ENCODE assay signal across 8 mouse cellular contexts in genomic region chr10:81346453-81347067, GRCm38 (mm10). TPM values are rescaled to one million over a fixed set of nuclear protein-coding genes. Genes with fewer than 3 reads are reported as not detected.
DNase-seq lines count a peak whose midpoint lies in the region; ATAC-seq and TF ChIP-seq lines count a peak whose summit lies in the region.

No protein-coding gene starts in this region.

- no peaks in the 10 kb centered on the region; the same call in none of the 2 replicates for H3K36me3 ChIP-seq in embryonic facial prominence, embryonic 11.5 days (replicated peaks; ENCODE audit: control insufficient read depth, insufficient read depth, low read depth, low read length)
- no peaks in the 10 kb centered on the region for H3K36me3 ChIP-seq in hindbrain, embryonic 16.5 days (ENCODE audit: control insufficient read depth, insufficient read depth, low read length)
- no peaks in the 10 kb centered on the region; the same call in 1 of the 2 replicates for H3K36me3 ChIP-seq in liver, adult 2 months (ENCODE audit: control insufficient read depth, insufficient read depth, low read length)
- H3K36me3 ChIP-seq in midbrain, embryonic 16.5 days (ENCODE audit: control insufficient read depth, insufficient read depth, low read length) = no peaks in the 10 kb centered on the region
- no peaks in the 10 kb centered on the region; the same call in 1 of the 2 replicates for H3K36me3 ChIP-seq in stomach, embryonic 14.5 days (ENCODE audit: control insufficient read depth, insufficient read depth, low read length)

- peaks cover 28% of the 10 kb centered on the region for H3K27me3 ChIP-seq in embryonic facial prominence, embryonic 11.5 days (ENCODE audit: control insufficient read depth, insufficient read depth, low read length)
- peaks cover 37% of the 10 kb centered on the region for H3K27me3 ChIP-seq in hindbrain, embryonic 16.5 days (replicated peaks; ENCODE audit: control insufficient read depth, insufficient read depth, low read length)
- H3K27me3 ChIP-seq in liver, adult 2 months (ENCODE audit: control insufficient read depth, insufficient read depth, low read length) = peaks cover 8% of the 10 kb centered on the region
- H3K27me3 ChIP-seq in midbrain, embryonic 16.5 days (ENCODE audit: control insufficient read depth, insufficient read depth, low read depth, low read length) = peaks cover 30% of the 10 kb centered on the region
- peaks cover 21% of the 10 kb centered on the region for H3K27me3 ChIP-seq in stomach, embryonic 14.5 days (ENCODE audit: control insufficient read depth, insufficient read depth, low read length)

- 8% methylated on average over 54 of the region's 55 CpGs for WGBS in embryonic facial prominence, embryonic 11.5 days
- 11% methylated on average over 55 of the region's 55 CpGs for WGBS in hindbrain, embryonic 16.5 days
- WGBS in liver, adult 2 months = 26% methylated on average over 55 of the region's 55 CpGs
- 8% methylated on average over 51 of the region's 55 CpGs for WGBS in midbrain, embryonic 16.5 days
- 10% methylated on average over 55 of the region's 55 CpGs for WGBS in stomach, embryonic 14.5 days

- TF ChIP-seq POLR2A in liver, adult 2 months (IDR thresholded peaks at IDR 0.05; ENCODE audit: extremely low read depth, insufficient read depth, low read length) = peak; percentile 53; the same call in 1 of the 2 replicates

- H3K4me2 ChIP-seq in embryonic facial prominence, embryonic 11.5 days (ENCODE audit: low read depth, low read length) = peak overlapping the region; percentile 45
- H3K4me2 ChIP-seq in hindbrain, embryonic 16.5 days (ENCODE audit: low read length) = peak overlapping the region; percentile 69
- H3K4me2 ChIP-seq in midbrain, embryonic 16.5 days (ENCODE audit: low read length) = peak overlapping the region; percentile 65
- H3K4me2 ChIP-seq in stomach, embryonic 14.5 days (replicated peaks; ENCODE audit: low read depth, low read length) = peak overlapping the region; percentile 45

- no peak overlapping the region for H3K27ac ChIP-seq in embryonic facial prominence, embryonic 11.5 days (replicated peaks; ENCODE audit: low read depth, low read length)
- H3K27ac ChIP-seq in hindbrain, embryonic 16.5 days (ENCODE audit: low read depth, low read length) = peak overlapping the region; percentile 13; the same call in 1 of the 2 replicates
- H3K27ac ChIP-seq in liver, adult 2 months (replicated peaks; ENCODE audit: insufficient read depth, low read depth, low read length) = peak overlapping the region; percentile 63
- no peak overlapping the region for H3K27ac ChIP-seq in midbrain, embryonic 16.5 days (ENCODE audit: low read length)
- H3K27ac ChIP-seq in stomach, embryonic 14.5 days (ENCODE audit: low read length) = peak overlapping the region; percentile 4; the same call in 1 of the 2 replicates

- DNase-seq in urinary bladder, adult 18-20 months (ENCODE audit: low spot score in 2 of 2) = peak; percentile 61 to 63
- DNase-seq in urinary bladder, postnatal 10 days (ENCODE audit: low spot score) = no peak
- peak; percentile 79 for DNase-seq in embryonic facial prominence, embryonic 11.5 days (ENCODE audit: low spot score)
- peak; percentile 80 for DNase-seq in liver, adult 2 months (ENCODE audit: extremely low read depth, low read depth, low spot score)
- no peak for DNase-seq in gastrocnemius, postnatal 25 days

- peaks cover 12% of the 10 kb centered on the region for H3K4me1 ChIP-seq in embryonic facial prominence, embryonic 11.5 days (ENCODE audit: control insufficient read depth, insufficient read depth, low read length)
- H3K4me1 ChIP-seq in hindbrain, embryonic 16.5 days (ENCODE audit: control insufficient read depth, insufficient read depth, low read depth, low read length) = peaks cover 24% of the 10 kb centered on the region
- peaks cover 17% of the 10 kb centered on the region; the same call in 1 of the 2 replicates for H3K4me1 ChIP-seq in liver, adult 2 months (ENCODE audit: control insufficient read depth, insufficient read depth, low read length)
- H3K4me1 ChIP-seq in midbrain, embryonic 16.5 days (ENCODE audit: control insufficient read depth, insufficient read depth, low read length) = peaks cover 25% of the 10 kb centered on the region
- H3K4me1 ChIP-seq in stomach, embryonic 14.5 days (ENCODE audit: control insufficient read depth, insufficient read depth, low read length) = peaks cover 19% of the 10 kb centered on the region

- H3K9me3 ChIP-seq in embryonic facial prominence, embryonic 11.5 days (replicated peaks; ENCODE audit: control insufficient read depth, low read length) = no peaks in the 10 kb centered on the region
- no peaks in the 10 kb centered on the region for H3K9me3 ChIP-seq in hindbrain, embryonic 16.5 days (ENCODE audit: control insufficient read depth, low read length)
- H3K9me3 ChIP-seq in midbrain, embryonic 16.5 days (replicated peaks; ENCODE audit: control insufficient read depth, low read length, poor library complexity, severe bottlenecking) = no peaks in the 10 kb centered on the region
- H3K9me3 ChIP-seq in stomach, embryonic 14.5 days (ENCODE audit: control insufficient read depth, low read depth, low read length) = no peaks in the 10 kb centered on the region

- peak overlapping the region; percentile 19; the same call in 1 of the 2 replicates for H3K4me3 ChIP-seq in embryonic facial prominence, embryonic 11.5 days (ENCODE audit: low read depth, low read length)
- H3K4me3 ChIP-seq in hindbrain, embryonic 16.5 days (ENCODE audit: low read length) = peak overlapping the region; percentile 41
- H3K4me3 ChIP-seq in liver, adult 2 months (ENCODE audit: insufficient read depth, low read depth, low read length) = peak overlapping the region; percentile 47; the same call in 1 of the 2 replicates
- H3K4me3 ChIP-seq in midbrain, embryonic 16.5 days (ENCODE audit: low read depth, low read length) = peak overlapping the region; percentile 37
- peak overlapping the region; percentile 17 for H3K4me3 ChIP-seq in stomach, embryonic 14.5 days (ENCODE audit: low read depth, low read length)

- peak overlapping the region; percentile 39 for H3K9ac ChIP-seq in embryonic facial prominence, embryonic 11.5 days (replicated peaks; ENCODE audit: low read length)
- peak overlapping the region; percentile 63 for H3K9ac ChIP-seq in hindbrain, embryonic 16.5 days (ENCODE audit: low read depth, low read length)
- peak overlapping the region; percentile 56 for H3K9ac ChIP-seq in liver, adult 2 months (ENCODE audit: low read depth, low read length)
- H3K9ac ChIP-seq in midbrain, embryonic 16.5 days (ENCODE audit: low read depth, low read length) = peak overlapping the region; percentile 57
- peak overlapping the region; percentile 18; the same call in 1 of the 2 replicates for H3K9ac ChIP-seq in stomach, embryonic 14.5 days (replicated peaks; ENCODE audit: low read depth, low read length)

- ATAC-seq in embryonic facial prominence, embryonic 11.5 days (replicated peaks; ENCODE audit: insufficient number of reproducible peaks, low FRiP score, low TSS enrichment, low read depth) = no peak
- ATAC-seq in hindbrain, embryonic 16.5 days = peak; percentile 21; the same call in 1 of the 2 replicates
- ATAC-seq in midbrain, embryonic 16.5 days = 0 out of 2 replicates have a peak, but pooled peaks have one; percentile 15
- ATAC-seq in stomach, embryonic 14.5 days (ENCODE audit: insufficient number of reproducible peaks, insufficient read depth, low FRiP score, low read depth) = peak; percentile 11; the same call in 1 of the 2 replicates

- no peaks in the 10 kb centered on the region for H3K79me2 ChIP-seq in liver, adult 2 months (ENCODE audit: control insufficient read depth, insufficient read depth, low read length)

- TF ChIP-seq CTCF in liver, adult 2 months (IDR thresholded peaks at IDR 0.05; ENCODE audit: low read depth, low read length) = peak; percentile 46

RNA-seq across cellular contexts. Expression of gene Gipc3, which starts 3.5 kb away (rescaled TPM):
- polyA plus RNA-seq in embryonic facial prominence, embryonic 11.5 days (2014; fragmentation: Nextera tagmentation; extraction: Ambion mirVana) = not detected in 2 replicates
- polyA plus RNA-seq in hindbrain, embryonic 16.5 days (2015; fragmentation: Nextera tagmentation; extraction: Ambion mirVana) = not detected in 2 replicates
- under 0.01 and 0.27 TPM in 2 replicates for total RNA-seq in liver, adult 2 months (2014; rRNA removed)
- polyA plus RNA-seq in liver, adult 2 months (2012; rRNA removed) = 0.51 and 0.57 TPM in 2 replicates
- polyA plus RNA-seq in midbrain, embryonic 16.5 days (2015; fragmentation: Nextera tagmentation; extraction: Ambion mirVana) = not detected in 2 replicates
- 0.07 TPM in 1 of 2 replicates, not detected in the other for polyA plus RNA-seq in stomach, embryonic 14.5 days (2014; fragmentation: Nextera tagmentation; extraction: Ambion mirVana)
- 1 to 10 TPM; 1.0 to 1.3 TPM for total RNA-seq in gastrocnemius, postnatal 25 days (2021)

RNA-seq across cellular contexts. Expression of gene Hmg20b, which starts 3.7 kb away (rescaled TPM):
- polyA plus RNA-seq in embryonic facial prominence, embryonic 11.5 days (2014; fragmentation: Nextera tagmentation; extraction: Ambion mirVana) = 97.9 and 103 TPM in 2 replicates
- polyA plus RNA-seq in hindbrain, embryonic 16.5 days (2015; fragmentation: Nextera tagmentation; extraction: Ambion mirVana) = 31.7 TPM in 2 replicates
- 9.9 and 10.8 TPM in 2 replicates for total RNA-seq in liver, adult 2 months (2014; rRNA removed)
- 48.1 and 54.0 TPM in 2 replicates for polyA plus RNA-seq in liver, adult 2 months (2012; rRNA removed)
- polyA plus RNA-seq in midbrain, embryonic 16.5 days (2015; fragmentation: Nextera tagmentation; extraction: Ambion mirVana) = 24.9 and 25.0 TPM in 2 replicates
- polyA plus RNA-seq in stomach, embryonic 14.5 days (2014; fragmentation: Nextera tagmentation; extraction: Ambion mirVana) = 98.6 TPM in 2 replicates
- total RNA-seq in gastrocnemius, postnatal 25 days (2021) = 10 to 100 TPM; 22.9 to 29.6 TPM

RNA-seq across cellular contexts. Expression of gene Mfsd12, which starts 10.7 kb away (rescaled TPM):
- 3.4 and 4.0 TPM in 2 replicates for polyA plus RNA-seq in embryonic facial prominence, embryonic 11.5 days (2014; fragmentation: Nextera tagmentation; extraction: Ambion mirVana)
- 17.5 and 19.0 TPM in 2 replicates for polyA plus RNA-seq in hindbrain, embryonic 16.5 days (2015; fragmentation: Nextera tagmentation; extraction: Ambion mirVana)
- total RNA-seq in liver, adult 2 months (2014; rRNA removed) = 5.3 and 7.4 TPM in 2 replicates
- polyA plus RNA-seq in liver, adult 2 months (2012; rRNA removed) = 12.8 and 13.4 TPM in 2 replicates
- 17.2 and 18.1 TPM in 2 replicates for polyA plus RNA-seq in midbrain, embryonic 16.5 days (2015; fragmentation: Nextera tagmentation; extraction: Ambion mirVana)
- 4.7 and 4.8 TPM in 2 replicates for polyA plus RNA-seq in stomach, embryonic 14.5 days (2014; fragmentation: Nextera tagmentation; extraction: Ambion mirVana)
- 1 to 10 TPM; 2.3 to 2.9 TPM for total RNA-seq in gastrocnemius, postnatal 25 days (2021)

RNA-seq across cellular contexts. Expression of gene Tbxa2r, which starts 18.0 kb away (rescaled TPM):
- 1.4 and 2.1 TPM in 2 replicates for polyA plus RNA-seq in embryonic facial prominence, embryonic 11.5 days (2014; fragmentation: Nextera tagmentation; extraction: Ambion mirVana)
- polyA plus RNA-seq in hindbrain, embryonic 16.5 days (2015; fragmentation: Nextera tagmentation; extraction: Ambion mirVana) = 5.4 and 6.3 TPM in 2 replicates
- 0.37 and 0.81 TPM in 2 replicates for total RNA-seq in liver, adult 2 months (2014; rRNA removed)
- polyA plus RNA-seq in liver, adult 2 months (2012; rRNA removed) = 3.8 and 4.0 TPM in 2 replicates
- polyA plus RNA-seq in midbrain, embryonic 16.5 days (2015; fragmentation: Nextera tagmentation; extraction: Ambion mirVana) = 4.8 and 5.2 TPM in 2 replicates
- 23.1 and 23.4 TPM in 2 replicates for polyA plus RNA-seq in stomach, embryonic 14.5 days (2014; fragmentation: Nextera tagmentation; extraction: Ambion mirVana)
- under 1 TPM; 0.83 to 1.00 TPM for total RNA-seq in gastrocnemius, postnatal 25 days (2021)

RNA-seq across cellular contexts. Expression of gene 4930404N11Rik, which starts 19.1 kb away (rescaled TPM):
- not detected in 2 replicates for polyA plus RNA-seq in embryonic facial prominence, embryonic 11.5 days (2014; fragmentation: Nextera tagmentation; extraction: Ambion mirVana)
- polyA plus RNA-seq in hindbrain, embryonic 16.5 days (2015; fragmentation: Nextera tagmentation; extraction: Ambion mirVana) = 0.49 and 1.1 TPM in 2 replicates
- total RNA-seq in liver, adult 2 months (2014; rRNA removed) = 0.47 TPM in 1 of 2 replicates, not detected in the other
- 0.12 and 0.37 TPM in 2 replicates for polyA plus RNA-seq in liver, adult 2 months (2012; rRNA removed)
- 0.63 and 0.80 TPM in 2 replicates for polyA plus RNA-seq in midbrain, embryonic 16.5 days (2015; fragmentation: Nextera tagmentation; extraction: Ambion mirVana)
- polyA plus RNA-seq in stomach, embryonic 14.5 days (2014; fragmentation: Nextera tagmentation; extraction: Ambion mirVana) = 0.43 and 0.59 TPM in 2 replicates
- under 1 TPM; 0.48 to 0.49 TPM for total RNA-seq in gastrocnemius, postnatal 25 days (2021)

Comparison
In these comparisons a context has a peak if more than half of its experiments do, and no peak if none do; other contexts are left out.
1. DNase-seq: peak in urinary bladder, adult 18-20 months (2 of 2), embryonic facial prominence, embryonic 11.5 days (single experiment) and liver, adult 2 months (single experiment); none in urinary bladder, postnatal 10 days (single experiment) and gastrocnemius, postnatal 25 days (single experiment).
2. H3K27ac ChIP-seq: peak in hindbrain, embryonic 16.5 days (single experiment), liver, adult 2 months (single experiment) and stomach, embryonic 14.5 days (single experiment); none in embryonic facial prominence, embryonic 11.5 days (single experiment) and midbrain, embryonic 16.5 days (single experiment).
3. Peak in every context shown above with its lines, with median percentiles within 50 percentile points of each other: H3K4me2 ChIP-seq, H3K4me3 ChIP-seq and H3K9ac ChIP-seq.